Mouse (Mus musculus) intestine, embryonic 15.5 days (tissue): ENCODE measurements around the gene Ldlrad3. TPM values are rescaled to one million over a fixed set of nuclear protein-coding genes. Genes with fewer than 3 reads are reported as not detected.
A peak's percentile ranks its signal among the peaks of the same experiment; 100 is the strongest.

Source experiments
- ATAC-seq: fragments of 200-750 bp; cut with Nextera tagmentation; 2 replicates; pipeline ENCODE4 v1.8.0; 2017; ENCODE audit warnings: moderate TSS enrichment, moderate library complexity
- H3K27ac ChIP-seq: fragments of 300-500 bp; sonication (generic); 2 replicates; pipeline ENCODE4 v1.5.1; 2015; ENCODE audit warnings: mild to moderate bottlenecking, inconsistent platforms
- H3K27me3 ChIP-seq: fragments of 300-500 bp; sonication (generic); replicated peaks from 2 replicates; pipeline ENCODE4 v1.6.1; 2015; ENCODE audit warnings: inconsistent platforms
- H3K36me3 ChIP-seq: fragments of 300-500 bp; sonication (generic); 2 replicates; pipeline ENCODE4 v1.6.1; 2015; ENCODE audit warnings: inconsistent platforms
- H3K4me1 ChIP-seq: fragments of 300-500 bp; sonication (generic); replicated peaks from 2 replicates; pipeline ENCODE4 v1.6.1; 2015; ENCODE audit warnings: inconsistent platforms
- H3K4me2 ChIP-seq: fragments of 300-500 bp; sonication (generic); replicated peaks from 2 replicates; pipeline ENCODE4 v1.6.1; 2015; ENCODE audit warnings: mild to moderate bottlenecking, inconsistent platforms
- H3K4me3 ChIP-seq: fragments of 300-500 bp; sonication (generic); replicated peaks from 2 replicates; pipeline ENCODE4 v1.5.1; 2015; ENCODE audit warnings: inconsistent platforms
- H3K9ac ChIP-seq: fragments of 300-500 bp; sonication (generic); 2 replicates; pipeline ENCODE4 v1.6.1; 2015; ENCODE audit warnings: inconsistent platforms
- H3K9me3 ChIP-seq: fragments of 300-500 bp; sonication (generic); 2 replicates; pipeline ENCODE4 v1.6.1; 2016; ENCODE audit warnings: inconsistent platforms
- WGBS: fragments of 180-500 bp; shearing (Covaris S2); methylation state at CpG from one replicate; pipeline ENCODE4 v1.1.7; 2015; 5-methylcytosine and 5-hydroxymethylcytosine counted together
- polyA plus RNA-seq: library from polyadenylated mRNA; unstranded; fragments of >200 nt; fragmentation: Nextera tagmentation; extraction: Ambion mirVana; gene quantifications from 2 replicates; pipeline ENCODE4 v1.2.1, GENCODE M21; 2015

Ldlrad3 gene
- polyA plus RNA-seq, 1 experiment from 2014 or later: 22.7 TPM

- Histone ChIP-seq H3K9ac (no peak overlapping the region), H3K27ac (no peak overlapping the region), H3K4me1 (no peaks in the 10 kb centered on the region; the same call in 1 of the 2 replicates), H3K27me3 (no peaks in the 10 kb centered on the region), H3K4me2 (no peak overlapping the region), H3K36me3 (no peaks in the 10 kb centered on the region), H3K9me3 (no peaks in the 10 kb centered on the region), H3K4me3 (no peak overlapping the region)
- WGBS: 55% methylated on average over 4 of the region's 4 CpGs
- no peak for ATAC-seq
These were observed 85.7 kb downstream of the Ldlrad3 start for GRCm38 (mm10) chr2:102100490-102100889.

GRCm38 (mm10) chr2:102099702-102100450 is 86.3 kb downstream of the Ldlrad3 start:
- no peaks in the 10 kb centered on the region; the same call in 1 of the 2 replicates for H3K4me1 ChIP-seq
- 60% methylated on average over 14 of the region's 14 CpGs for WGBS
- no peaks in the 10 kb centered on the region for H3K27me3 ChIP-seq
- no peak overlapping the region for H3K9ac ChIP-seq
- no peak overlapping the region for H3K4me3 ChIP-seq
- no peaks in the 10 kb centered on the region for H3K36me3 ChIP-seq
- no peaks in the 10 kb centered on the region for H3K9me3 ChIP-seq
- ATAC-seq: 0 out of 2 replicates have a peak, but pooled peaks have one; percentile 41
- no peak overlapping the region for H3K4me2 ChIP-seq
- H3K27ac ChIP-seq: peak overlapping the region; percentile 20

GRCm38 (mm10) chr2:102099261-102099660 is 86.9 kb downstream of the Ldlrad3 start:
- 0 out of 2 replicates have a peak, but pooled peaks have one; percentile 15 for ATAC-seq
- Histone ChIP-seq H3K27ac (peak overlapping the region; percentile 20; the same call in 1 of the 2 replicates), H3K4me1 (no peaks in the 10 kb centered on the region; the same call in 1 of the 2 replicates), H3K9me3 (no peaks in the 10 kb centered on the region), H3K36me3 (no peaks in the 10 kb centered on the region), H3K9ac (no peak overlapping the region), H3K4me3 (no peak overlapping the region), H3K4me2 (no peak overlapping the region), H3K27me3 (no peaks in the 10 kb centered on the region)
- WGBS: 61% methylated on average over 4 of the region's 4 CpGs

- no peak overlapping the region for H3K4me3 ChIP-seq
- WGBS: 78% methylated on average over 11 of the region's 11 CpGs
These were observed 91.4 kb downstream of the Ldlrad3 start for GRCm38 (mm10) chr2:102094773-102095172.

GRCm38 (mm10) chr2:102094281-102094680 is 91.9 kb downstream of the Ldlrad3 start:
- no peak overlapping the region for H3K27ac ChIP-seq
- no peak overlapping the region for H3K4me3 ChIP-seq
- WGBS: 76% methylated on average over 3 of the region's 3 CpGs
- no peak overlapping the region for H3K9ac ChIP-seq
- ATAC-seq: no peak
- no peaks in the 10 kb centered on the region for H3K9me3 ChIP-seq
- peaks cover 7% of the 10 kb centered on the region; the same call in 1 of the 2 replicates for H3K4me1 ChIP-seq
- H3K4me2 ChIP-seq: no peak overlapping the region
- H3K36me3 ChIP-seq: no peaks in the 10 kb centered on the region
- H3K27me3 ChIP-seq: no peaks in the 10 kb centered on the region

More at GRCm38 (mm10) chr2:102094773-102095172, 91.4 kb downstream of the Ldlrad3 start:
- H3K9me3 ChIP-seq: no peaks in the 10 kb centered on the region
- no peak overlapping the region for H3K9ac ChIP-seq
- no peak overlapping the region for H3K27ac ChIP-seq
- no peak for ATAC-seq
- no peaks in the 10 kb centered on the region for H3K27me3 ChIP-seq
- H3K4me1 ChIP-seq: peaks cover 7% of the 10 kb centered on the region; the same call in 1 of the 2 replicates
- H3K36me3 ChIP-seq: no peaks in the 10 kb centered on the region
- H3K4me2 ChIP-seq: no peak overlapping the region

GRCm38 (mm10) chr2:102092579-102092978 is 93.6 kb downstream of the Ldlrad3 start:
- Histone ChIP-seq H3K4me2 (no peak overlapping the region), H3K36me3 (no peaks in the 10 kb centered on the region), H3K9ac (no peak overlapping the region), H3K4me1 (peaks cover 7% of the 10 kb centered on the region; the same call in 1 of the 2 replicates), H3K27ac (no peak overlapping the region), H3K9me3 (no peaks in the 10 kb centered on the region), H3K4me3 (no peak overlapping the region), H3K27me3 (no peaks in the 10 kb centered on the region)
- ATAC-seq: no peak
- 75% methylated on average over 10 of the region's 10 CpGs for WGBS

GRCm38 (mm10) chr2:102091516-102092350 is 94.5 kb downstream of the Ldlrad3 start:
- ATAC-seq: peak; percentile 89
- Histone ChIP-seq H3K4me3 (no peak overlapping the region), H3K27me3 (no peaks in the 10 kb centered on the region), H3K4me2 (no peak overlapping the region), H3K4me1 (peaks cover 7% of the 10 kb centered on the region; the same call in 1 of the 2 replicates), H3K9me3 (no peaks in the 10 kb centered on the region), H3K36me3 (no peaks in the 10 kb centered on the region), H3K9ac (no peak overlapping the region), H3K27ac (0 out of 2 replicates have a peak overlapping the region, but pooled peaks have one; percentile 17)
- 34% methylated on average over 8 of the region's 8 CpGs for WGBS

- no peak for ATAC-seq
- H3K36me3 ChIP-seq: no peaks in the 10 kb centered on the region
- H3K9me3 ChIP-seq: no peaks in the 10 kb centered on the region
- H3K27me3 ChIP-seq: no peaks in the 10 kb centered on the region
- no peak overlapping the region for H3K27ac ChIP-seq
- H3K4me1 ChIP-seq: peaks cover 7% of the 10 kb centered on the region; the same call in 1 of the 2 replicates
- H3K4me2 ChIP-seq: no peak overlapping the region
- H3K4me3 ChIP-seq: no peak overlapping the region
- WGBS: 87% methylated on average over 5 of the region's 5 CpGs
- H3K9ac ChIP-seq: no peak overlapping the region
These were observed 98.4 kb downstream of the Ldlrad3 start for GRCm38 (mm10) chr2:102087787-102088186.

- H3K4me3 ChIP-seq: no peak overlapping the region
- H3K27ac ChIP-seq: no peak overlapping the region
- no peak for ATAC-seq
- H3K36me3 ChIP-seq: no peaks in the 10 kb centered on the region
- H3K4me2 ChIP-seq: no peak overlapping the region
- H3K9me3 ChIP-seq: no peaks in the 10 kb centered on the region
- no peaks in the 10 kb centered on the region for H3K27me3 ChIP-seq
- H3K4me1 ChIP-seq: no peaks in the 10 kb centered on the region; the same call in 1 of the 2 replicates
- WGBS: 97% methylated on average over 23 of the region's 23 CpGs
- H3K9ac ChIP-seq: no peak overlapping the region
These were observed 99.6 kb downstream of the Ldlrad3 start for GRCm38 (mm10) chr2:102086583-102086982.

GRCm38 (mm10) chr2:102082782-102083181 is 103.4 kb downstream of the Ldlrad3 start:
- no peak for ATAC-seq
- H3K27ac ChIP-seq: no peak overlapping the region
- H3K4me2 ChIP-seq: no peak overlapping the region
- 0 out of 2 replicates have a peak, but pooled peaks cover 4% of the 10 kb centered on the region for H3K36me3 ChIP-seq
- no peaks in the 10 kb centered on the region for H3K9me3 ChIP-seq
- H3K4me3 ChIP-seq: no peak overlapping the region
- H3K4me1 ChIP-seq: no peaks in the 10 kb centered on the region
- no peak overlapping the region for H3K9ac ChIP-seq
- H3K27me3 ChIP-seq: no peaks in the 10 kb centered on the region

GRCm38 (mm10) chr2:102077554-102077953 is 108.6 kb downstream of the Ldlrad3 start:
- Histone ChIP-seq H3K9ac (no peak overlapping the region), H3K4me2 (no peak overlapping the region), H3K27ac (no peak overlapping the region), H3K4me1 (no peaks in the 10 kb centered on the region), H3K4me3 (no peak overlapping the region), H3K27me3 (no peaks in the 10 kb centered on the region), H3K9me3 (no peaks in the 10 kb centered on the region), H3K36me3 (0 out of 2 replicates have a peak, but pooled peaks cover 4% of the 10 kb centered on the region)
- WGBS: 50% methylated on average over 4 of the region's 4 CpGs
- ATAC-seq: no peak

- Histone ChIP-seq H3K27ac (no peak overlapping the region), H3K27me3 (no peaks in the 10 kb centered on the region), H3K4me2 (no peak overlapping the region), H3K9me3 (no peaks in the 10 kb centered on the region), H3K4me3 (no peak overlapping the region), H3K4me1 (no peaks in the 10 kb centered on the region), H3K9ac (no peak overlapping the region), H3K36me3 (0 out of 2 replicates have a peak, but pooled peaks cover under 1% of the 10 kb centered on the region)
- 95% methylated on average over 6 of the region's 6 CpGs for WGBS
- no peak for ATAC-seq
These were observed 109.9 kb downstream of the Ldlrad3 start for GRCm38 (mm10) chr2:102076237-102076636.
